Mouse (Mus musculus) myocyte (in vitro differentiated cells): ENCODE results near the gene Bdh1. TPM values are rescaled to one million over a fixed set of nuclear protein-coding genes. Genes with fewer than 3 reads are reported as not detected.
A peak's percentile ranks its signal among the peaks of the same experiment; 100 is the strongest.

Experiments used
- H3K27me3 ChIP-seq: one replicate; pipeline ENCODE4 v1.6.1; 2011; ENCODE audit not compliant: control insufficient read depth, insufficient read depth, insufficient read length
- H3K36me3 ChIP-seq: one replicate; pipeline ENCODE4 v1.6.1; 2011; ENCODE audit not compliant: control insufficient read depth, insufficient read depth
- H3K4me2 ChIP-seq: one replicate; pipeline ENCODE4 v1.6.1; 2011; ENCODE audit warnings: low read depth, control low read depth
- H3K4me3 ChIP-seq: one replicate; pipeline ENCODE4 v1.5.1; 2011; ENCODE audit warnings: mild to moderate bottlenecking, control low read depth, moderate library complexity
- H3K79me2 ChIP-seq: one replicate; pipeline ENCODE4 v1.6.1; 2011; ENCODE audit not compliant: control insufficient read depth, insufficient read depth
- H3ac ChIP-seq: one replicate; pipeline ENCODE4 v1.6.1; 2011; ENCODE audit not compliant: control insufficient read depth, insufficient read length
- CEBPB ChIP-seq: IDR thresholded peaks from 2 replicates; pipeline ENCODE4 v1.6.1; 2011; ENCODE audit warnings: mild to moderate bottlenecking, moderate library complexity; ENCODE audit not compliant: poor library complexity, insufficient read depth, severe bottlenecking
- E2F4 ChIP-seq: IDR thresholded peaks from one replicate; pipeline ENCODE4 v1.6.1; 2011; ENCODE audit warnings: mild to moderate bottlenecking, control low read depth, moderate library complexity; ENCODE audit not compliant: insufficient read depth
- MAX ChIP-seq: IDR thresholded peaks from one replicate; pipeline ENCODE4 v1.6.1; 2011; ENCODE audit warnings: low read depth, mild to moderate bottlenecking, control low read depth
- MYOD1 ChIP-seq, 3 experiments: IDR thresholded peaks; one replicate each; pipeline ENCODE4 v1.6.1; 2011; ENCODE audit warnings: control low read depth in 2 of 3, low read depth in 2 of 3, mild to moderate bottlenecking in 2 of 3, moderate library complexity in 1 of 3; ENCODE audit not compliant: insufficient read length in 2 of 3, control insufficient read depth in 1 of 3
- MYOG ChIP-seq, 3 experiments: IDR thresholded peaks; one replicate each; pipeline ENCODE4 v1.6.1; 2011; ENCODE audit warnings: control low read depth in 2 of 3, low read depth in 2 of 3, mild to moderate bottlenecking in 2 of 3; ENCODE audit not compliant: insufficient read length in 2 of 3, control insufficient read depth in 1 of 3, insufficient read depth in 1 of 3
- POLR2A ChIP-seq: IDR thresholded peaks from one replicate; pipeline ENCODE4 v1.6.1; 2011; ENCODE audit warnings: low read depth, mild to moderate bottlenecking, control low read depth, moderate library complexity; ENCODE audit not compliant: insufficient read length
- POLR2AphosphoS2 ChIP-seq: IDR thresholded peaks from one replicate; pipeline ENCODE4 v1.6.1; 2011; ENCODE audit warnings: low read depth, control low read depth; ENCODE audit not compliant: insufficient read length
- REST ChIP-seq: IDR thresholded peaks from one replicate; pipeline ENCODE4 v1.6.1; 2011; ENCODE audit warnings: mild to moderate bottlenecking, control low read depth, moderate library complexity; ENCODE audit not compliant: insufficient read depth, insufficient read length
- SRF ChIP-seq: IDR thresholded peaks from one replicate; pipeline ENCODE4 v1.6.1; 2011; ENCODE audit warnings: low read depth; ENCODE audit not compliant: control insufficient read depth, insufficient read length
- TCF12 ChIP-seq: IDR thresholded peaks from one replicate; pipeline ENCODE4 v1.6.1; 2011; ENCODE audit warnings: mild to moderate bottlenecking, control low read depth; ENCODE audit not compliant: poor library complexity, insufficient read depth, severe bottlenecking
- TCF3 ChIP-seq: IDR thresholded peaks from one replicate; pipeline ENCODE4 v1.6.1; 2011; ENCODE audit warnings: low read depth, control low read depth; ENCODE audit not compliant: insufficient read length
- USF1 ChIP-seq: IDR thresholded peaks from one replicate; pipeline ENCODE4 v1.6.1; 2011; ENCODE audit warnings: low read depth, mild to moderate bottlenecking, control low read depth, moderate library complexity
- polyA plus RNA-seq: library from polyadenylated mRNA; unstranded; fragments of >200 nt; fragmentation: generic; extraction: Trizol; gene quantifications from one replicate; pipeline ENCODE4 v1.2.1, GENCODE M21; 2012; ENCODE audit warnings: missing spikeins

Gene Bdh1
- polyA plus RNA-seq, 1 experiment = 0.11 TPM

DNA sequence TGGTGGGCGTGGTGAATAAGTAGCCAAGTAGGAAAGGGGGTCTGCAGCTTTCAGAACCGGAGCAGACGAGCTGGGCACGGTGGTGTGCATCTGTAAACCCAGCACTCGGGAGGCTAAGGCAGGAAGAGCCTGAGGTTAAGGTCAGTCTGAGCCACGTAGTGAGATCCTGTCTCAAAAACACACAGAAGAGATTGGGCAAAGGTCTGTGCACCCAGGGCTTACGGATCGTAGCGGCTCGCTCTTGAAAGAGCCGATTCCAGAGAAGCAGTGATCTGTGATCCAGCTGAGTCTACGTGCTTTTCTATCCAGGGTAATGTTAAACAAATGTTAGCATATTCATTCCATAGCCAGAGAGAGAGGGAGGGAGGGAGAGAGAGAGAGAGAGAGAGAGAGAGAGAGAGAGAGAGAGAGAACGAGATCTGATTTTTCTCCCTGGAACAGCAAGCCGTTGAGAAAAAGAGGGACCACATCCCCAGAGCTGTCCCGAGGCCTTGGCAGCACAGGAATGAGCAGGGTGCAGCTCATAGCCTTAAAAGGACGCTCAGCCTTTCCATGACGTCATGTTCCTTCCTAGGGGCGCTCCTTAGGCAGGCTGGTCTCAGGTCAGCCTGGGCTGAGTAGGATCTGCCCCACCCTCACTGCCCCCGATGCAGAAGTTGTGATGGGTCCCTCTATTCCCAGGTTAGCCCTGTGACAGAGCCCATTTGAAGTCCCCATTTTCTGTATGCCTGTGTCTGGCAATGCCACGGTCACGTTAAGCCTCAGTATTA, 33.4 kb downstream of the Bdh1 start:
- Histone ChIP-seq H3K27me3 (no peaks in the 10 kb centered on the region), H3ac (no peak overlapping the region), H3K79me2 (no peaks in the 10 kb centered on the region), H3K4me3 (no peak overlapping the region), H3K36me3 (no peaks in the 10 kb centered on the region), H3K4me2 (no peak overlapping the region)
- no peak for TF ChIP-seq POLR2AphosphoS2

DNA sequence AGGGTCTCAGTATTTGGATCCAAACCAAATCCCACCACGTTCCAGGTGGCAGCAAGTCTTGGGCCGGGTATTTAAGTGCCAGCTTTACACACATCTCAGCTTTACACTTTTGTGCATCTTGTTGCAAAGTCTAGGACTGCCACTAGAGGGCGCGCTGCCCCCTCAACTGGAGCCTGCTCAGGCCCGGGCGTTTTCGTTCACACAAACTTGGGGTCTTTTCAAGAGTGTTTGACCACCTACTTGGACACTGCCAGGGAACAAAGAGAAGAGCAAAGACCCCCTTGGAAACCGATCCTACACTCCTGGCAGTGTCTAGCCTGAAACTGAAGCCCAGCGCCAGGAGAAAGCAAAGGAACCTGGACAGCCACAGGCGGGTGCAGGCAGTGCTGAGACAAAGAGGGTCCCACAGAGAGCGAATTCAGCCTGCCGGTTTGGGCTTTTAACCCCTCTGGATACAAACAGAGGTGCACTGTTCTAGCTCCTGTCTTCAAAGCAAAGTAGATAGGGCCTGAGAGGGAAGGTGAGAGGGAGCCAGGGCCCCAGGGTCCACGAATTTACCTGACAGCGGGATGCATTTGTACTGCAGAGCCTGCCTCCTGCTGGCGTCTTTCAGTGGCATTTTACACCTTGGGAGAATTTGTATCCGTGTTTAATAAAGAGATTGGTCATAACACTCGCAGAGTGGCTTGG, 36.3 kb downstream of the Bdh1 start:
- TF ChIP-seq TCF12 (no peak), MYOD1 (IDR thresholded peaks at IDR 0.05; ENCODE audit: control insufficient read depth in 1 of 3, insufficient read length in 2 of 3, low read depth in 2 of 3) (no peak), E2F4 (no peak), POLR2AphosphoS2 (no peak), SRF (no peak), POLR2A (no peak), MYOG (IDR thresholded peaks at IDR 0.05; ENCODE audit: control insufficient read depth in 1 of 3, insufficient read depth in 1 of 3, insufficient read length in 2 of 3, low read depth in 2 of 3) (no peak), CEBPB (no peak), MAX (no peak), REST (no peak), TCF3 (no peak), USF1 (no peak)
- Histone ChIP-seq H3K27me3 (no peaks in the 10 kb centered on the region), H3K4me3 (no peak overlapping the region), H3K36me3 (no peaks in the 10 kb centered on the region), H3K79me2 (no peaks in the 10 kb centered on the region), H3K4me2 (peak overlapping the region; percentile 62), H3ac (no peak overlapping the region)

DNA sequence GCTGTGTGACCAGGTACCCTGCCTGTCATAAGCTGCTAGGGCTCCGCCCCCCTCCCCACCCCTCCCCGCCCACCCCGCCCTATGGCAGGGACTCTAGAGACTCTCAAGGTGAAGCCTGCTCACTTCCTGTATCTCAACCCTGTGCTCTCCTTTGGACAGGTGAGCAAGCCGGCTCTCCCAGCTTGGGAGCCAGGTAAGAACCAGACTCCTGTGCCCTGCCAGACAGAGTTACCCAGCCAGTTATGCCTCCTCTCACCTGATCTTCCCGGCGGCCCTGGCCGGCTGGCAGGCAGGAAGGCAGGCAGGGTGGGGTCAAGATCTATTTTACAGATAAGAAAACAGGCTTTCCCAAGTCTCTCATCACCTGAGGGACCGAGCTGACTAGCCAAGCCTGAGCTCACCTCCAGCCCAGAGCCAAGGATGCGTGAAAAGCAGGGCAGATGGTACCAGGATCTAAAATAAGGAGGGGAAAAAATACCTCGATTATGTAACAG, 37.9 kb downstream of the Bdh1 start:
- TF ChIP-seq CEBPB = no peak
- no peak for TF ChIP-seq MYOD1 (IDR thresholded peaks at IDR 0.05; ENCODE audit: control insufficient read depth in 1 of 3, insufficient read length in 2 of 3, low read depth in 2 of 3)
- no peak for TF ChIP-seq POLR2AphosphoS2
- no peak for TF ChIP-seq POLR2A
- no peak for TF ChIP-seq TCF12
- Histone ChIP-seq H3K27me3 (no peaks in the 10 kb centered on the region), H3K79me2 (no peaks in the 10 kb centered on the region), H3K36me3 (no peaks in the 10 kb centered on the region), H3K4me3 (no peak overlapping the region), H3K4me2 (no peak overlapping the region), H3ac (no peak overlapping the region)

DNA sequence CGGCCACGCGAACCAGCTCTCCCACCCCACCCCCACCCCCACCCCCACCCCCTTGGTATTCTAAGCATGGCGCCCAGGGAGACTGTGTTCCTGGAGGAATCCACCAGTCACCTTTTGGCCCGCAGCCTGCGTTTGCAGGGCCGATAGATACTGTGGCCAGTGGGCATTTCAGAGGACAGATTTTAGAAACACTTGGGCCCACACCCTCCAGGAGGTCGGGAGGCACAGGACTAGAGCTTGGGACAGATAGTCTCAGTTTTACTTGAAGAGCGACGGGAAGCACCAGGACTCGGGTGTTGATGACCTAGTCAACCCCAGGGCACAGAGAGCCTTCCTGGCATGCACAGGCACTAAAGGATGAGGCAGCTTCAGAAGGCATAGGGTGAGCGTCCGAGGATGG, 38.4 kb downstream of the Bdh1 start:
- Histone ChIP-seq H3K36me3 (no peaks in the 10 kb centered on the region), H3ac (no peak overlapping the region), H3K4me2 (no peak overlapping the region), H3K27me3 (no peaks in the 10 kb centered on the region), H3K79me2 (no peaks in the 10 kb centered on the region), H3K4me3 (no peak overlapping the region)
- TF ChIP-seq MAX = no peak

DNA sequence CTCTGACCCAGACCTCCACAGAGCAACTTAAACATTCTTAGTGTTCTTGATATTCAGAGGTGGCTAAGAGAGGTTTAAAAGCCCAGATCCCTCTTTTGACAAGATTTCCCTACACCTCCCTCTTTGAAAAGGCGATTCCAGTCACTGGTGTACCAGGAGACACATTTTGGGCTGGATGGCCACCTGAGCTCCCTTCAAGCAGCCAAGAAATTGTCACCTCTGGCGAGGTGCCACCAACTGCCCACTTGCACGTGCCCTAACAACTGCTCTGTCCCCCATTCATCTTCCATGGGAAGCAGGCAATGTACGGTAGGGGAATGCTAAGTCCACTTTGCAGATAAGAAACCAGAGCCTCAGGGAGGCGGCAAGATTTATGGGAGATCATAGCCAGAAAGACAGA, 39.0 kb downstream of the Bdh1 start:
- no peaks in the 10 kb centered on the region for H3K79me2 ChIP-seq
- TF ChIP-seq TCF12 = no peak
- TF ChIP-seq USF1 = no peak
- no peak for TF ChIP-seq POLR2AphosphoS2
- no peak for TF ChIP-seq MYOG (IDR thresholded peaks at IDR 0.05; ENCODE audit: control insufficient read depth in 1 of 3, insufficient read depth in 1 of 3, insufficient read length in 2 of 3, low read depth in 2 of 3)
- TF ChIP-seq SRF = no peak
- no peak for TF ChIP-seq MYOD1 (IDR thresholded peaks at IDR 0.05; ENCODE audit: control insufficient read depth in 1 of 3, insufficient read length in 2 of 3, low read depth in 2 of 3)
- no peaks in the 10 kb centered on the region for H3K27me3 ChIP-seq
- H3K4me3 ChIP-seq = no peak overlapping the region
- H3K4me2 ChIP-seq = no peak overlapping the region
- no peak overlapping the region for H3ac ChIP-seq
- H3K36me3 ChIP-seq = no peaks in the 10 kb centered on the region
